Mouse (Mus musculus): ENCODE data around the gene Tgif1.
"Not testable (repeated sequence)": the region's sequence is repeated elsewhere in the genome, so short reads cannot be mapped to it uniquely, and the experiment has no call there.

The Tgif1 gene

GRCm38 (mm10) chr17:70844971-70845370 is 8.4 kb downstream of the Tgif1 start:
- DNase-seq (ENCODE audit: low read depth, low spot score), result no peak

- DNase-seq (ENCODE audit: low read depth, low spot score), result no peak
These were observed 10.1 kb downstream of the Tgif1 start for GRCm38 (mm10) chr17:70843252-70843651.

- no peak for DNase-seq (ENCODE audit: low read depth, low spot score)
These were observed 14.8 kb downstream of the Tgif1 start for GRCm38 (mm10) chr17:70838533-70838932.

- no peak for DNase-seq (ENCODE audit: low read depth, low spot score)
These were observed 15.3 kb downstream of the Tgif1 start for GRCm38 (mm10) chr17:70838031-70838430.

GRCm38 (mm10) chr17:70837474-70837873 is 15.9 kb downstream of the Tgif1 start:
- not testable (repeated sequence) for DNase-seq (ENCODE audit: low read depth, low spot score)

- DNase-seq (ENCODE audit: low read depth, low spot score), result no peak
These were observed 16.5 kb downstream of the Tgif1 start for GRCm38 (mm10) chr17:70836820-70837219.

- DNase-seq (ENCODE audit: low read depth, low spot score), result no peak
These were observed 18.1 kb downstream of the Tgif1 start for GRCm38 (mm10) chr17:70835071-70835790.

GRCm38 (mm10) chr17:70834430-70834965 is 18.8 kb downstream of the Tgif1 start:
- no peak for DNase-seq (ENCODE audit: low read depth, low spot score)

- no peak for DNase-seq (ENCODE audit: low read depth, low spot score)
These were observed 20.8 kb downstream of the Tgif1 start for GRCm38 (mm10) chr17:70832544-70832943.

GRCm38 (mm10) chr17:70831591-70831990 is 21.8 kb downstream of the Tgif1 start:
- DNase-seq (ENCODE audit: low read depth, low spot score), result no peak

GRCm38 (mm10) chr17:70829943-70830715 is 23.2 kb downstream of the Tgif1 start:
- DNase-seq (ENCODE audit: low read depth, low spot score), result no peak

- DNase-seq (ENCODE audit: low read depth, low spot score), result no peak
These were observed 24.1 kb downstream of the Tgif1 start for GRCm38 (mm10) chr17:70829217-70829616.

GRCm38 (mm10) chr17:70828569-70828968 is 24.8 kb downstream of the Tgif1 start:
- DNase-seq (ENCODE audit: low read depth, low spot score), result no peak

- no peak for DNase-seq (ENCODE audit: low read depth, low spot score)
These were observed 25.2 kb downstream of the Tgif1 start for GRCm38 (mm10) chr17:70828180-70828528.

- not testable (repeated sequence) for DNase-seq (ENCODE audit: low read depth, low spot score)
These were observed 25.7 kb downstream of the Tgif1 start for GRCm38 (mm10) chr17:70827463-70828179.

- DNase-seq (ENCODE audit: low read depth, low spot score), result no peak
These were observed 27.1 kb downstream of the Tgif1 start for GRCm38 (mm10) chr17:70826227-70826626.

- DNase-seq (ENCODE audit: low read depth, low spot score), result no peak
These were observed 30.3 kb downstream of the Tgif1 start for GRCm38 (mm10) chr17:70823083-70823482.

GRCm38 (mm10) chr17:70817862-70818451 is 35.4 kb downstream of the Tgif1 start:
- DNase-seq (ENCODE audit: low read depth, low spot score), result no peak

- no peak for DNase-seq (ENCODE audit: low read depth, low spot score)
These were observed 38.3 kb downstream of the Tgif1 start for GRCm38 (mm10) chr17:70815001-70815400.

GRCm38 (mm10) chr17:70810795-70811194 is 42.6 kb downstream of the Tgif1 start:
- DNase-seq (ENCODE audit: low read depth, low spot score), result no peak

- DNase-seq (ENCODE audit: low read depth, low spot score), result no peak
These were observed 43.6 kb downstream of the Tgif1 start for GRCm38 (mm10) chr17:70809776-70810175.

- DNase-seq (ENCODE audit: low read depth, low spot score), result no peak
These were observed 44.5 kb downstream of the Tgif1 start for GRCm38 (mm10) chr17:70808837-70809236.
